Mouse (Mus musculus) kidney, embryonic 16.5 days (tissue): ENCODE results near the gene Anpep. TPM values are rescaled to one million over a fixed set of nuclear protein-coding genes. Genes with fewer than 3 reads are reported as not detected.
"Not testable (repeated sequence)": the region's sequence is repeated elsewhere in the genome, so short reads cannot be mapped to it uniquely, and the experiment has no call there.

Experiments used
- ATAC-seq: fragments of 200-750 bp; cut with Nextera tagmentation; 2 replicates; pipeline ENCODE4 v1.8.0; 2017; ENCODE audit warnings: moderate TSS enrichment; ENCODE audit not compliant: low FRiP score, low TSS enrichment
- H3K27ac ChIP-seq: fragments of 300-500 bp; sonication (generic); 2 replicates; pipeline ENCODE4 v1.5.1; 2014; ENCODE audit warnings: low read length
- H3K27me3 ChIP-seq: fragments of 300-500 bp; sonication (generic); 2 replicates; pipeline ENCODE4 v1.6.1; 2014; ENCODE audit warnings: low read length, control low read depth, mixed read lengths; ENCODE audit not compliant: insufficient read depth
- H3K36me3 ChIP-seq: fragments of 300-500 bp; sonication (generic); 2 replicates; pipeline ENCODE4 v1.6.1; 2014; ENCODE audit warnings: low read length, control low read depth, mixed read lengths; ENCODE audit not compliant: insufficient read depth
- H3K4me1 ChIP-seq: fragments of 300-500 bp; sonication (generic); 2 replicates; pipeline ENCODE4 v1.6.1; 2014; ENCODE audit warnings: low read length, control low read depth, mixed read lengths; ENCODE audit not compliant: insufficient read depth
- H3K4me2 ChIP-seq: fragments of 300-500 bp; sonication (generic); replicated peaks from 2 replicates; pipeline ENCODE4 v1.6.1; 2014; ENCODE audit warnings: low read depth, low read length
- H3K4me3 ChIP-seq: fragments of 300-500 bp; sonication (generic); 2 replicates; pipeline ENCODE4 v1.5.1; 2014; ENCODE audit warnings: mild to moderate bottlenecking, low read length
- H3K9ac ChIP-seq: fragments of 300-500 bp; sonication (generic); replicated peaks from 2 replicates; pipeline ENCODE4 v1.6.1; 2014; ENCODE audit warnings: low read length
- H3K9me3 ChIP-seq: fragments of 300-500 bp; sonication (generic); 2 replicates; pipeline ENCODE4 v1.6.1; 2016; ENCODE audit warnings: low read length, control low read depth
- WGBS: fragments of 180-500 bp; shearing (Covaris S2); extraction: QIAGEN DNeasy Blood & Tissue Kit; methylation state at CpG from one replicate; pipeline ENCODE4 v1.1.7; 2014; 5-methylcytosine and 5-hydroxymethylcytosine counted together
- polyA plus RNA-seq: library from polyadenylated mRNA; unstranded; fragments of >200 nt; fragmentation: Nextera tagmentation; extraction: Ambion mirVana; gene quantifications from 2 replicates; pipeline ENCODE4 v1.2.1, GENCODE M21; 2015

Anpep gene
- polyA plus RNA-seq, 1 experiment from 2014 or later, result 164 TPM

GRCm38 (mm10) chr7:79802037-79802436 is 58.8 kb downstream of the Anpep start:
- Histone ChIP-seq H3K27ac (no peak overlapping the region), H3K9ac (no peak overlapping the region), H3K36me3 (no peaks in the 10 kb centered on the region), H3K27me3 (no peaks in the 10 kb centered on the region), H3K4me1 (no peaks in the 10 kb centered on the region), H3K4me2 (no peak overlapping the region), H3K4me3 (no peak overlapping the region), H3K9me3 (no peaks in the 10 kb centered on the region)
- no peak for ATAC-seq
- 49% methylated on average over 5 of the region's 5 CpGs for WGBS

DNA sequence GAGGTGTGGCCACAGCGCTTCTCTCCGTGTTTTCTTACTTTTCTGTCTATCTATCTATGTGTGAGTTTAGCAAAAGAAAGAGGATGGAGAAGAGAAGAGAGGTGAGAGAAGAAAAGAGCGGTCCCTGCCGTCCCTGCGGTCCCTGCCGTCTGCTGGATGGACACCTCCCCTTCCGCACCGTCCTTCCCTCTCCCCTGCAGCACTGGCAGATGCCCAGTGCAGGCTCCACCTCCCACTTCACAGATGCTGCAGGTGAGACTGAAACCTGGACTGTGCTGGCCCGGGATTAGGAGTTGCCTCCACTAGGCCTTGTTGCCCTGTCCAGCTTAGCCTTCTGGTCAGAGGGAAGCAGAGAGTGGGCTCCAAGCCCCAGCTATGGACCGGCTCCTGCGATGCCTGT is 59.5 kb downstream of the Anpep start:
- H3K9me3 ChIP-seq, result no peaks in the 10 kb centered on the region
- H3K36me3 ChIP-seq, result no peaks in the 10 kb centered on the region
- H3K4me1 ChIP-seq, result no peaks in the 10 kb centered on the region
- H3K27ac ChIP-seq, result no peak overlapping the region
- no peak overlapping the region for H3K9ac ChIP-seq
- no peak overlapping the region for H3K4me2 ChIP-seq
- 74% methylated on average over 11 of the region's 11 CpGs for WGBS
- H3K4me3 ChIP-seq, result no peak overlapping the region
- no peaks in the 10 kb centered on the region for H3K27me3 ChIP-seq
- no peak for ATAC-seq

DNA sequence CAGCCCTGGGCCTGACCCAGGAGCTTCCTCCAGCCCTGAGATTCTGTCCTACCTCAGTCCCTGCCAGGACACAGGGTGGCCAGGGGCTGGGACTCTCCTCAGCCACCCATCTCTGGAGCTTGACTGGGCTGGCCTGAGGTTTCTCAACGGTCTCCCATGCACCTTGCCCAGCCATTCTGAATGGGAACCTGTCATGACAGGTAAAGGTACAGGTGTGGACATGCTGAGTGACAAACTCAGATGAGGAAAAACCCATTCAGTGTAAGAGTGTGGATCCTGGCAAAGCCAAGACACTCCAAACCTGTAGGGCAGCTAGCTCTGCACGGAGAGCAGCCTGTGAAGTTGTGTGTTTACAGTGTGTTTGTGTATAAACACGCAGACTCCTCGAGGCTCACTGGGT is 60.5 kb downstream of the Anpep start:
- Histone ChIP-seq H3K27me3 (no peaks in the 10 kb centered on the region), H3K4me3 (no peak overlapping the region), H3K4me2 (no peak overlapping the region), H3K4me1 (no peaks in the 10 kb centered on the region), H3K27ac (no peak overlapping the region), H3K9me3 (no peaks in the 10 kb centered on the region), H3K36me3 (no peaks in the 10 kb centered on the region), H3K9ac (no peak overlapping the region)
- no peak for ATAC-seq
- WGBS, result 94% methylated on average over 4 of the region's 4 CpGs

DNA sequence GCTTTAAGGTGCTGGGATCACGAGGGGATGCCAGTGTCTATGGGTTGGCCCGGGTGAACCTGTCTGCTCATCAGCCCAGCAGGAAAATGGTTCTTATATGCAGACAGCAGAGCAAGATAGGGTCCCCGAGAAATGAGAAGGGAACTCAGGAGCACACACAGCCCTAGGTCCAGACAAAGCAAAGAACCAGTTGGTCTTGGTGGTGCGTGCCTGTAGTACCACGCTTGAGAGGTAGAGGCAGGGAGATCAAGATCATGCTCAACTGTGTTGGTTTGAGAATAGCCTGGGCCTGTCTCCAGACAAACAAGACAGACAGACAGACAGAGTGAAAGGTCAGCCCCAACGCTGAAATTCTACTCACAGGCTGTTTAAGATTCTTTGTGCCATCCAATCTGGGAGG is 61.4 kb downstream of the Anpep start:
- Histone ChIP-seq H3K36me3 (no peaks in the 10 kb centered on the region), H3K27ac (no peak overlapping the region), H3K4me2 (no peak overlapping the region), H3K4me1 (no peaks in the 10 kb centered on the region), H3K9ac (no peak overlapping the region), H3K4me3 (no peak overlapping the region), H3K9me3 (no peaks in the 10 kb centered on the region), H3K27me3 (peaks cover 7% of the 10 kb centered on the region; the same call in 1 of the 2 replicates)
- 79% methylated on average over 6 of the region's 6 CpGs for WGBS
- no peak; the same call in 1 of the 2 replicates for ATAC-seq

DNA sequence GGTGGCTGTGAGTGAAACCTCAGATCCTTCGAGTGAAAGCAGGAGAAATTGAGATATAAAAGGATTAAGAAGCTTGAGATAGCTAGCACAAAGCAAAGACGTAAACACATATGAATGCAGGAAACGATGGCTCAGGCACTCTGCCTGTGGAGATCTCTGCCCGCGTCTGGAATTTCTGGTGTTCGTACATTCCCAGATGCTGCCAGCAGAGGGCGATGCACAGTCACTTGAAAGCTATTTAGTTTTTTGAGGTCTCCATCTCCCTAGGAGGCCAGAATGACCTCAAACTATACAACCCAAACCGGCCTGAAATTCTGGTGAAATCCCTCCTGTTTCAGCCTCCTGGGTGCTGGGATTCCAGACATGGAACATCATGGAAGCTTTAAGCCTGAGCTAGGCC is 61.8 kb downstream of the Anpep start:
- 3% methylated on average over 8 of the region's 8 CpGs for WGBS
- Histone ChIP-seq H3K27ac (no peak overlapping the region), H3K9me3 (no peaks in the 10 kb centered on the region), H3K9ac (no peak overlapping the region), H3K4me2 (no peak overlapping the region), H3K4me1 (no peaks in the 10 kb centered on the region), H3K36me3 (no peaks in the 10 kb centered on the region), H3K4me3 (no peak overlapping the region), H3K27me3 (peaks cover 10% of the 10 kb centered on the region)
- no peak; the same call in 1 of the 2 replicates for ATAC-seq

- Histone ChIP-seq H3K27ac (no peak overlapping the region), H3K27me3 (peaks cover 14% of the 10 kb centered on the region), H3K9me3 (no peaks in the 10 kb centered on the region), H3K4me1 (no peaks in the 10 kb centered on the region), H3K36me3 (no peaks in the 10 kb centered on the region), H3K4me3 (no peak overlapping the region), H3K4me2 (no peak overlapping the region), H3K9ac (no peak overlapping the region)
- ATAC-seq, result no peak
- 34% methylated on average over 5 of the region's 5 CpGs for WGBS
These were observed 62.3 kb downstream of the Anpep start for GRCm38 (mm10) chr7:79798606-79799005.

- no peaks in the 10 kb centered on the region for H3K36me3 ChIP-seq
- peaks cover 12% of the 10 kb centered on the region for H3K4me1 ChIP-seq
- peaks cover 54% of the 10 kb centered on the region for H3K27me3 ChIP-seq
- no peak within 1 kb of the TSS for H3K27ac ChIP-seq
- peak within 1 kb of the TSS; percentile 79 for H3K4me2 ChIP-seq
- H3K9me3 ChIP-seq, result no peaks in the 10 kb centered on the region
- ATAC-seq, result no peak
- WGBS, result 73% methylated on average over 6 of the region's 6 CpGs
- peak within 1 kb of the TSS; percentile 53 for H3K4me3 ChIP-seq
- peak within 1 kb of the TSS; percentile 53 for H3K9ac ChIP-seq
These were observed 67.2 kb downstream of the Anpep start, which contains the start of gene Mesp1 for GRCm38 (mm10) chr7:79793688-79794087. Mesp1 (minus strand) TSS chr7:79793788.

DNA sequence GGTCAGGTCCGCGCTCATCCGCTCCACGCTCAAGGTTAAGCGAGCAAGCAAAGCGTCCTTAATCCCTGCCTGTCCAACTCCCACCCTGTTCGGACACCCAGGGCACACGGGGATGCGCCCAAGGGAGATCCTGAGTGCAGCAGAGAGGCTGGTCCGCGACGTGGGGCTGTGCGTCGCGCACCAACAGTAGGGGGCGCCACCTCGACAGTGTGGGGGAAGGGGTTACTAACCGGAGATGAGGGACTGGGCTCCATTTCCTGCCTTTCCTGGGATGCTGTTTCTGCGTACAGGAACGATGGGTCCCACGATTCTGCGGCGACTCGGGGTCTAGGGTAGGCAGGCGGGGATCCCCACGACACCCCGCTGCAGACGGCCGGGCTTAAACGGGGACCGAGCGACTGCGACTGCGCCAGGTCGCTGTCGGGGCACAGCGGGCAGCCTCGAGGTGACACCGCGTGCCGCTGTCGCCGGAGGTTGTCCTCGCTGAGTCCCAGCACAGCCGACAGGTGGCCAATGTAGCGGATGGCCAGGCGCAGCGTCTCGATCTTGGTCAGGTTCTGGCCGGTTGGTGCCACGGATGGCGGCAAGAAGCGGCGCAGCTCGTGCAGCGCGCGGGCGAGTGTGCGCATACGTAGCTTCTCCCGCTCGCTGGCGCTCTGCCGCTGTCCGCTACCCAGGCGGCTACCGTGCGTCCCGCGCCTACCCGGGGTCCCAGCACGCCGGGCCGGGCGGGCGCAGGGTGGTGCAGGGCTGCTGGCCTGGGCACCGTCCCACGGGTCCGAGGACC is 68.0 kb downstream of the Anpep start:
- WGBS, result 1% methylated on average over 76 of the region's 80 CpGs
- Histone ChIP-seq H3K27ac (no peak overlapping the region), H3K9ac (peak overlapping the region; percentile 53), H3K4me3 (peak overlapping the region; percentile 53), H3K27me3 (peaks cover 56% of the 10 kb centered on the region), H3K4me1 (peaks cover 12% of the 10 kb centered on the region), H3K9me3 (no peaks in the 10 kb centered on the region), H3K4me2 (peak overlapping the region; percentile 79), H3K36me3 (no peaks in the 10 kb centered on the region)
- ATAC-seq, result peak; percentile 40

DNA sequence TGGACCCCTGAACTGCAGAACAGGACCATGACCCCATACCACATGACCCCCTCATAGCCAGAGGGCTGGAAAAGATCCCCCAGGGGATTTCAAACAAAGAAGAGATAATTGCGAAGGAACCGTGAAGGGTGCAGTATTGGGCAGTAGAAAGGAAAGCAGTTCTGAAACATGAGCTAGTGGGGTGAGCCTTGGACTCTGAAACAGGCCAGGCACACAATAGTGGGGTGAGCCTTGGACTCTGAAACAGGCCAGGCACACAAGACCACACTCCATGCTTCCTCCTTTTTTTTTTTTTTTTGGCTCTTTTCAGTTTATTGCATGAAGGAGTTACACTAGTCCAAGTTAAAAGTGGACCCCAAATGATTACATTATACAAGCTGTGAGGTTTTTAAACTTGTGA is 71.0 kb downstream of the Anpep start:
- not testable (repeated sequence) for H3K27ac ChIP-seq, H3K4me3 ChIP-seq, ATAC-seq, H3K9ac ChIP-seq, H3K4me2 ChIP-seq, H3K9me3 ChIP-seq, H3K36me3 ChIP-seq
- peaks cover 52% of the 10 kb centered on the region for H3K27me3 ChIP-seq
- WGBS, result 39% methylated on average over 2 of the region's 2 CpGs
- H3K4me1 ChIP-seq, result peaks cover 12% of the 10 kb centered on the region

DNA sequence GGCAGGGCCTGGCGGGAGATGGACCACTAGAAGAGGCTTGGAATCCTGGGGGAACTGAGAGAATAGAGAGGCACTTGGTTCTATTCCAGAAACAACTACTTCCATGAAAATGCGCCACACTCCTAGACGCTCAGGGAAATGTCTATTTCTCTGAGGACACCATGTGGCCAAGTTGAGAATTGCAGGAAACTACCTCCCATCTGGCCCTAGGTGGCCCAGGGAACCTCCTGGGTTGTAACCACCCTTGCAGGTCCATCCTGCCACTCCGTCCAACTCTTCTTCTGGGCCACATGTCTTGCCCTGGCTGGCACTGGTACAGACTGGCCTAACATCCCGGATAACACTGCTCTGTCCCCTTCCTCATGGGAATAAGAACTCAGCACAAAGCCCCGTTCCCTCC is 74.6 kb downstream of the Anpep start:
- H3K4me1 ChIP-seq, result peaks cover 2% of the 10 kb centered on the region; the same call in 1 of the 2 replicates
- H3K36me3 ChIP-seq, result no peaks in the 10 kb centered on the region
- 21% methylated on average over 6 of the region's 6 CpGs for WGBS
- H3K9ac ChIP-seq, result 0 out of 2 replicates have a peak overlapping the region, but pooled peaks have one; percentile 22
- no peak overlapping the region for H3K4me2 ChIP-seq
- no peaks in the 10 kb centered on the region for H3K9me3 ChIP-seq
- no peak overlapping the region for H3K4me3 ChIP-seq
- ATAC-seq, result peak; percentile 82
- H3K27me3 ChIP-seq, result peaks cover 19% of the 10 kb centered on the region
- no peak overlapping the region for H3K27ac ChIP-seq
